Mouse (Mus musculus): Measurements from ENCODE around the gene Gm14190. TPM values are rescaled to one million over a fixed set of nuclear protein-coding genes. Genes with fewer than 3 reads are reported as not detected.
A peak's percentile ranks its signal among the peaks of the same experiment; 100 is the strongest.
"Not testable (repeated sequence)": the region's sequence is repeated elsewhere in the genome, so short reads cannot be mapped to it uniquely, and the experiment has no call there.

Gm14190 gene
- polyA plus RNA-seq (2016; fragmentation: Nextera tagmentation; extraction: Ambion mirVana): not detected in 2 replicates

DNA sequence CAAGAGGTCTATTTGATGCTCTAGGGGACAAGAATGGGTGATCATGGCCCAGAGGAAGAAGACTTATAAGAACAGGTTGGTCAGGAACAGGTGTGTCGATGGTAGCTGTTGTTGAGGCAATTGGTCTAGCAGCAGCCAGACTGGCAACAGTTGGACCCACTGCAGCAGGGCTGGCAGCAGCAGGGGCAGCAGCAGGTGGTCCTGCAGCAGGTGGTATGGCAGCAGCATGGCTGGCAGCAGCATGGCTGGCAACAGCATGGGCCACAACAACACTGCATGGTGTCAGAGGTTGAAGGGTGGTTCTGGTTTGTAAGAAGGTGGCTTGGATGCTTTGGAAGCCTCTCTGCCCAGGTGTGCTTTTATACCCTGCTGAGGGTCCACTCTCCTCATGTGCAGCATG, at the start of gene Gm14190:
Gene Gm14190, minus strand, starts transcription at position 278 of the 400 bp plus-strand sequence.
- Histone ChIP-seq H3K36me3 (replicated peaks) (no peaks in the 10 kb centered on the region), H3K4me1 (no peaks in the 10 kb centered on the region), H3K27ac (no peak within 1 kb of the TSS), H3K9me3 (no peaks in the 10 kb centered on the region), H3K27me3 (ENCODE audit: poor library complexity, severe bottlenecking) (no peaks in the 10 kb centered on the region), H3K4me3 (no peak within 1 kb of the TSS)
- DNase-seq (ENCODE audit: extremely low spot score, low spot score): no peak
- WGBS: 84% methylated on average over 1 of the region's 1 CpGs

DNA sequence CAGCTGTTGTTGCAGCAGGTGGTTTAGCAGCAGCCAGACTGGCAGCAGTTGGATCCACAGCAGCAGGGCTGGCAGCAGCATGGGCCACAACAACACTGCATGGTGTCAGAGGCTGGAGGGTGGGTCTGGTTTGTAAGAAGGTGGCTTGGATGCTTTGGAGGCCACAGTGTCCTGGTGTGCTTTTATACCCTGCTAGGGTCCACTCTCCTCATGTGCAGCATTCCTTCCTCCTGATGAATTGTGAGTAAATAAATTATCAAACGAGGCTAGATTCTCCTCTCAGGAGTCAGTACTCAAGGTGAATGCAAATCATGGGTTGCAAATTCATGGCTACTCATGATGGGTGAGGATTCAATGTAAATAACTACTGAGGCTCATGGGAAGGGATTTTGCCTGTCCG, 43.6 kb upstream of the Gm14190 start, which contains the start of gene Gm14180:
Gene Gm14180, minus strand, starts transcription at position 101 of the 400 bp plus-strand sequence.
- no peaks in the 10 kb centered on the region for H3K9me3 ChIP-seq
- no peak for DNase-seq (ENCODE audit: extremely low spot score, low spot score)
- no peaks in the 10 kb centered on the region for H3K36me3 ChIP-seq (replicated peaks)
- no peak within 1 kb of the TSS for H3K4me3 ChIP-seq
- no peaks in the 10 kb centered on the region for H3K4me1 ChIP-seq
- H3K27me3 ChIP-seq (ENCODE audit: poor library complexity, severe bottlenecking): no peaks in the 10 kb centered on the region
- 74% methylated on average over 2 of the region's 2 CpGs for WGBS
- no peak within 1 kb of the TSS for H3K27ac ChIP-seq

DNA sequence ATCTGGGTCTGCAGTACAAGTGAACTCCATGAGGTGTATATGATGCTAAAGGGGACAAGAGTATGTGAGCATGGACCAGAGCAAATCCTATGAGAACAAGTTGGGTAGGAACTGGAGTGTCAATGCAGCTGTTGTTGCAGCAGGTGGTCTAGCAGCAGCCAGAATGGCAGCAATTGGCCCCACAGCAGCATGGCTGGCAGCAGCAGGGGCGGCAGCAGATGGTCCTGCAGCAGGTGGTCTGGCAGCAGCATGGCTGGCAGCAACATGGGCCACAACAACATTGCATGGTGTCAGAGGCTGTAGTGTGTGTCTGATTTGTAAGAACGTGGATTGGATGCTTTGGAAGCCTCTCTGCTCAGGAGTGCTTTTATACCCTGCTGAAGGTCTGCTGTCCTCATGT, 33.5 kb upstream of the Gm14190 start:
- no peaks in the 10 kb centered on the region for H3K27me3 ChIP-seq (ENCODE audit: poor library complexity, severe bottlenecking)
- H3K36me3 ChIP-seq (replicated peaks): no peaks in the 10 kb centered on the region
- WGBS: 85% methylated on average over 2 of the region's 2 CpGs
- no peak for DNase-seq (ENCODE audit: extremely low spot score, low spot score)
- H3K9me3 ChIP-seq: no peaks in the 10 kb centered on the region
- H3K4me1 ChIP-seq: no peaks in the 10 kb centered on the region
- H3K4me3 ChIP-seq: no peak overlapping the region
- H3K27ac ChIP-seq: no peak overlapping the region

DNA sequence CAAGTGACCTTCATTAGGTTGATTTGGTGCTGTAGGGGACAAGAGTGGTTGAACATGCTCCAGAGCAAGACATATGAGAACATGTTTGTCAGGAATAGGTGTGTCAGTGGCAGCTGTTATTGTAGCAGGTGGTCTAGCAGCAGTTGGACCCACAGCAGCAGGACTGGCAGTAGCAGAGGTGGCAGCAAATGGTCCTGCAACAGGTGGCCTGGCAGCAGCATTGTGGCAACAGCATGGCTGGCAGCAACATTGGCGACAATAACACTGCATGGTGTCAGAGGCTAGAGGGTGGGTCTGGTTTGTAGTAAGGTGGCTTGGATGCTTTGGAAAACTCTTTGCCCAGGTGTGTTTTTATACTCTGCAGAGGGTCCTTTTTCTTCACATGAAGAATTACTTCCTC, 28.2 kb upstream of the Gm14190 start:
- Histone ChIP-seq H3K36me3 (replicated peaks) (no peaks in the 10 kb centered on the region), H3K27ac (no peak overlapping the region), H3K4me3 (no peak overlapping the region), H3K9me3 (peaks cover 3% of the 10 kb centered on the region; the same call in 1 of the 2 replicates), H3K4me1 (no peaks in the 10 kb centered on the region), H3K27me3 (ENCODE audit: poor library complexity, severe bottlenecking) (no peaks in the 10 kb centered on the region)
- DNase-seq (ENCODE audit: extremely low spot score, low spot score): no peak
- WGBS: 91% methylated on average over 1 of the region's 1 CpGs

DNA sequence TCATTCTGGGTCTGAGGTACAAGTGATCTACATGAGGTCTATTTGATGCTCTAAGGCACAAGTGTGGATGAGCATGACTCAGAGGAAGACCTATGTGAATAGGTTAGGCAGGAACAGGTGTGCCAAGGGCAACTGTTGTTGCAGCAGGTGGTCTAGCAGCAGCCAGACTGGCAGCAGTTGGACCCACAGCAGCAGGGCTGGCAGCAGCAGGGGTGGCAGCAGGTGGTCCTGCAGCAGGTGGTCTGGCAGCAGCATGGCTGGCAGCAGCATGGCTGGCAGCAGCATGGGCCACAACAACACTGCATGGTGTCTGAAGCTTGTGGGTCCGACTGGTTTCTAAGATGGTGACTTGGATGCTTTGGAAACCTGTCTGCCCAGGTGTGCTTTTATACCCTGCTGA, 5.3 kb downstream of the Gm14190 start:
- WGBS: 77% methylated on average over 1 of the region's 1 CpGs
- not testable (repeated sequence) for DNase-seq (ENCODE audit: extremely low spot score, low spot score); H3K27me3 ChIP-seq (ENCODE audit: poor library complexity, severe bottlenecking); H3K4me1 ChIP-seq; H3K27ac ChIP-seq; H3K9me3 ChIP-seq; H3K4me3 ChIP-seq; H3K36me3 ChIP-seq (replicated peaks)

DNA sequence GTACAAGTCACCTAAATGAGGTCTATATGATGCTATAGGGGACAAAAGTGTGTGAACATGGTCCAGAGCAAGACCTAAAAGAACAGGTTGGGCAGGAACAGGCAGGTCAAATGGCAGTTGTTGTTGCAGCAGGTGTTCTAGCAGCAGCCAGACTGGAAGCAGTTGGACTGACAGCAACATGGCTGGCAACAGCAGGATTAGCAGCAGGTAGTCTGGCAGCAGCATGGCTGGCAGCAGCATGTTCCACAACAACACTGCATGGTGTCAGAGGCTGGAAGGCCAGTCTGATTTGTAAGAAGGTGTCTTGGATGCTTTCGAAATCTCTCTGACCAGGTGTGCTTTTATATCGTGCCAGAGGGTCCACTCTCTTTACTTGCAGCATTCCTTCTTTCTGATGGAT, 7.1 kb downstream of the Gm14190 start:
- H3K27me3 ChIP-seq (ENCODE audit: poor library complexity, severe bottlenecking): no peaks in the 10 kb centered on the region
- H3K4me1 ChIP-seq: no peaks in the 10 kb centered on the region
- WGBS: 89% methylated on average over 2 of the region's 2 CpGs
- DNase-seq (ENCODE audit: extremely low spot score, low spot score): no peak
- no peak overlapping the region for H3K27ac ChIP-seq
- H3K4me3 ChIP-seq: no peak overlapping the region
- no peaks in the 10 kb centered on the region for H3K36me3 ChIP-seq (replicated peaks)
- H3K9me3 ChIP-seq: no peaks in the 10 kb centered on the region

DNA sequence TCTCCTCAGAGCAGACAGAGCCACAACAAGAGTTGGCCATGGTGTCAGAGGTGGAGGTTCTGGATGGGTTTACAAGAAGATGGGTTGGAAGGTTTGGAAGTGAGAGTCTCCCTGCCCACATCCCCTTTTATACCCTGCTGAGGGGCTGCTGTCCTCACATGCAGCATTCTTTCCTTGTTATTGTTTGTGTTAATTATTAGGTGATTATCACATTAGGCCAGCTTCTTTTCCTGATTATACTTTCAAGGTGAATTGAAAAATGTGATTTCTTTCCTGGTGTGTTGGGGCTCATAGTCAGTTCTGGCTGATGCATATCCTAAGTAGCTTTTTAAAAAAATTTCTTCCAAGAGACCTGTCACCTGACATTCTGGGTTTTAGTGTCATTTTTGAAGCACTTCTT, 24.7 kb downstream of the Gm14190 start, which contains the start of gene Krtap4-6:
Gene Krtap4-6, minus strand, starts transcription at position 101 of the 400 bp plus-strand sequence.
- no peak for DNase-seq (ENCODE audit: extremely low spot score, low spot score)
- no peaks in the 10 kb centered on the region; the same call in 1 of the 2 replicates for H3K9me3 ChIP-seq
- 0 out of 2 replicates have a peak within 1 kb of the TSS, but pooled peaks have one; percentile 15 for H3K27ac ChIP-seq
- no peaks in the 10 kb centered on the region for H3K36me3 ChIP-seq (replicated peaks)
- H3K4me1 ChIP-seq: no peaks in the 10 kb centered on the region
- no peak within 1 kb of the TSS for H3K4me3 ChIP-seq
- no peaks in the 10 kb centered on the region for H3K27me3 ChIP-seq (ENCODE audit: poor library complexity, severe bottlenecking)

DNA sequence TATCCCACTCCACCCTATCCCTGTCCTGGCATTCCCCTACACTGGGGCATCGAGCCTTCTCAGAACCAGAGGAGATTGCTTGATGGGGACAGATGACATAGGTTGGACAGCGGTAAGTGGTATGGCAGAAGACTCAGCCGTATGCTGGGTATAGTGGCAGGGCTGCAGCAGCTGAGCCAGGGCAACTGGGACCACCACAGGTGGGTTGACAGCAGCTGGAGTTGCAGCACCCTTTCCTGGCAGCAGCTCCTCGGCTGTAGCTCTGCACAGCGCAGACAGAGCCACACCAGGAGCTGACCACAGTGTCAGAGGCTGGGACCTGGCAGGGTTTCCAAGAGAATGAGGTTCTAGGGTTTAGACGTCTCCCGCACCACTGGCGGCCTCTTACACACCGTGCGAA, 27.7 kb downstream of the Gm14190 start:
- Histone ChIP-seq H3K4me1 (no peaks in the 10 kb centered on the region), H3K27me3 (ENCODE audit: poor library complexity, severe bottlenecking) (no peaks in the 10 kb centered on the region), H3K27ac (no peak overlapping the region), H3K4me3 (no peak overlapping the region), H3K36me3 (replicated peaks) (no peaks in the 10 kb centered on the region), H3K9me3 (no peaks in the 10 kb centered on the region; the same call in 1 of the 2 replicates)
- WGBS: 92% methylated on average over 10 of the region's 10 CpGs
- DNase-seq (ENCODE audit: extremely low spot score, low spot score): no peak

DNA sequence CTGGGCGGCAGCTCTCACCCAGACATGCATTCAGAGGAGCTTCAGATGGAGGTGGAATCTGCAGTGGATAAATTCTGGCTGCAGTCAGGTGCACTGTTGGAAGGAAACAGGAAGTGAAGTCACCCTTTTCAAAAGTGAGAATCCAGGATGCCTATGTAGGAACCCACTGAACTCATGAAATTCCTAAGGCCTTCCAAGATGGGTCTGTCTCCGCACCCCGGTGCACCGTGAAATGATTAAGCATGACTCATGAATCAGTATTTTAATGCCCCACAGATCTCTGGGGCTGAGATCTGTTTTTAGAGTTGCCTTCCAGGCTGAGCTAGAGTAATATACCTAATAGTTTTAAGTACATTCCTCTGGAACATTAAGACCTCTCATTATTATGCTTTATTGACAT, 31.3 kb downstream of the Gm14190 start:
- H3K9me3 ChIP-seq: no peaks in the 10 kb centered on the region
- no peaks in the 10 kb centered on the region for H3K27me3 ChIP-seq (ENCODE audit: poor library complexity, severe bottlenecking)
- H3K4me3 ChIP-seq: no peak overlapping the region
- no peak overlapping the region for H3K27ac ChIP-seq
- no peak for DNase-seq (ENCODE audit: extremely low spot score, low spot score)
- H3K4me1 ChIP-seq: peaks cover 5% of the 10 kb centered on the region; the same call in 1 of the 2 replicates
- H3K36me3 ChIP-seq (replicated peaks): no peaks in the 10 kb centered on the region
- WGBS: 90% methylated on average over 4 of the region's 4 CpGs

DNA sequence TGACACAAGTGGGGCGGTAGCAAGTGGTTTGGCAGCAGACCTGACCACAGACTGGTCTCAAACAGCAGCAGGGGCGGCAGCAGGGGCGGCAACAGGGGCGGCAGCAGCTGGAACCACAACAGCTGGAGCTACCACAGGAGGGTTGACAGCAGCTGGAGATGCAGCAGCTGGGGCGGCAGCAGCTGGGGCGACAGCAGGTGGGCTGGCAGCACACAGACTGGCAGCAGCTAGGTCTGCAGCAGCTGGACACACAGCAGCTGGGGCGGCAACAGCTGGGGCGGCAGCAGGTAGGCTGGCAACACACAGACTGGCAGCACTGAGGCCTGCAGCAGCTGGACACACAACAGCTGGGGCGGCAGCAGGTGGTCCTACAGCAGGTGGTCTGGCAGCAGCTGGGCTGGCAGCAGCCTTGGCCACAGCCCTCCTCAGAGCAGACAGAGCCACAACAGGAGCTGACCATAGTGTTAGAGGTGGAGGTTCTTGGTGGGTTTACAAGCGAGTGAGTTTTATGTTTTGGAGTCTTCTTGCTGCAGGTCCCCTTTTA, 32.0 kb downstream of the Gm14190 start, which contains the start of gene Gm11563:
Gene Gm11563, minus strand, starts transcription at position 494 of the 544 bp plus-strand sequence.
- not testable (repeated sequence) for H3K4me1 ChIP-seq; H3K27me3 ChIP-seq (ENCODE audit: poor library complexity, severe bottlenecking); H3K36me3 ChIP-seq (replicated peaks); DNase-seq (ENCODE audit: extremely low spot score, low spot score); H3K9me3 ChIP-seq; H3K4me3 ChIP-seq
- 0 out of 2 replicates have a peak within 1 kb of the TSS, but pooled peaks have one; percentile 20 for H3K27ac ChIP-seq
- WGBS: 64% methylated on average over 10 of the region's 10 CpGs

DNA sequence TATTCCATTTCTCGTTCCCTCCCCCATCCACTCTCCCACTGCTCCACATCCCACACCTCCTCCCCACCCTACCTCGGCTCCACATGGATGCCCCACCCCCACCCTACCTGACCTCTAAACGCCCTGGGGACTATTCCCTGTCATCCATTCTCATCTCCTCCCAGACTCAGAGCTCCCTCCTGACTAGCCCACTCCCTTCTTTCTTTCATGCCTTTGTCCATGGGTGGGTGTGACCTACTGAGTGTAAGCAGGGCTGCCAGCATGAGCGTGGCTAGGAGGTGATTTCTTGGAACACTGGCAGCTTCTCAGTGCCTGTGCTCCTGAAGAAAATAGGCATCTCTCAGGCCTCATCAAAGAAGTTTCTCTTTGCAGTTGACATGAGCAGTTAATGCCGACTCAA, 33.5 kb downstream of the Gm14190 start:
- H3K27me3 ChIP-seq (ENCODE audit: poor library complexity, severe bottlenecking): no peaks in the 10 kb centered on the region
- 60% methylated on average over 5 of the region's 5 CpGs for WGBS
- H3K4me3 ChIP-seq: no peak overlapping the region
- no peak overlapping the region for H3K27ac ChIP-seq
- no peaks in the 10 kb centered on the region for H3K36me3 ChIP-seq (replicated peaks)
- no peaks in the 10 kb centered on the region for H3K9me3 ChIP-seq
- DNase-seq (ENCODE audit: extremely low spot score, low spot score): no peak
- H3K4me1 ChIP-seq: peaks cover 5% of the 10 kb centered on the region; the same call in 1 of the 2 replicates

DNA sequence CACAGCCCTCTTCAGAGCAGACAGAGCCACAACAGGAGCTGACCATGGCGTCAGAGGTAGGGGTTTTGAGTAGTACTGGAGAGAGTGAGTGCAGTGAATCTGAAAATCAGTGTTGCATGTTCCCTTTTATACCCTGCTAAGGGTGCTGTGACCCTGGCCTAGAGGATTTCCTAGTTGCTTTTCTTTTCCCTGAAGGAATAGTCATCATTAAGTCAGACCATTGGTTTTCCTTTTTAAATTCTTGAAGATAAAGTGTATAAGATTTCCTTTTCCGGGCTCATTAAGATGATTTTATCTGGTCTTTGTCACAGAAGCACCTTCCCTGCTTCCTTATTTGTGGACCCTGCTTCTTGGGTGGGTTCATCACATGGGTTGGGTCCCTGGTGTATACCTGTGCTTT, 40.4 kb downstream of the Gm14190 start, which contains the start of gene Gm11555:
Gene Gm11555, minus strand, starts transcription at position 101 of the 400 bp plus-strand sequence.
- H3K4me1 ChIP-seq: no peaks in the 10 kb centered on the region
- DNase-seq (ENCODE audit: extremely low spot score, low spot score): no peak
- H3K36me3 ChIP-seq (replicated peaks): no peaks in the 10 kb centered on the region
- 79% methylated on average over 2 of the region's 2 CpGs for WGBS
- H3K27me3 ChIP-seq (ENCODE audit: poor library complexity, severe bottlenecking): no peaks in the 10 kb centered on the region
- H3K9me3 ChIP-seq: no peaks in the 10 kb centered on the region
- H3K27ac ChIP-seq: no peak within 1 kb of the TSS
- no peak within 1 kb of the TSS for H3K4me3 ChIP-seq

DNA sequence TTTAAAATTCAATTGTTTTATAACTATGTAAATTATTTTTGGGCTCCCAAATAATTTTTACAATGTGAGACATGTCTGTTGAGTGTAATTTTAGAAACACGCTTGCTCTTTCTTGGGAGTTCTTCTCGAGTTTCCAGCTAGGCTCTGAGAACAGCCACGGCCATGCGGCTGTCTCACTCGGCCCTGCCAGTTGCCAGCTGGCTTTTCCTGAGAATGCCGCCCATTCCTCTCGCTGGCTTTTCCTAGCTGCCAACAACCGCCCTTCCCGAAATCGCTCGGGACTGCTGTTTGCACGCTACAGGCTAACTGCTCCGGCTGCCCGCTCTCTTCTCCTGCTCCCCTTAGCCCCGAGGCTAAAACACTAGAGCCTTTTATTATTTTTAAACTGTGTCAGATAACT, 44.1 kb downstream of the Gm14190 start:
- 90% methylated on average over 15 of the region's 15 CpGs for WGBS
- H3K4me3 ChIP-seq: no peak overlapping the region

More for the DNA sequence above, 44.1 kb downstream of the Gm14190 start:
- Histone ChIP-seq H3K4me1 (no peaks in the 10 kb centered on the region), H3K9me3 (no peaks in the 10 kb centered on the region), H3K27me3 (ENCODE audit: poor library complexity, severe bottlenecking) (no peaks in the 10 kb centered on the region), H3K36me3 (replicated peaks) (no peaks in the 10 kb centered on the region), H3K27ac (no peak overlapping the region)
- no peak for DNase-seq (ENCODE audit: extremely low spot score, low spot score)
